Mouse (Mus musculus) urinary bladder, adult 18-20 months (tissue): ENCODE results near the gene Mettl26.
"Not testable (repeated sequence)": the region's sequence is repeated elsewhere in the genome, so short reads cannot be mapped to it uniquely, and the experiment has no call there.

Experiments
- DNase-seq, 2 experiments: peaks; one replicate each; pipeline ENCODE4 v3.0.0; 2022; ENCODE audit warnings: low spot score in 2 of 2, mixed read lengths in 2 of 2

Gene Mettl26

GRCm38 (mm10) chr17:25868601-25869191 lies 6.2 kb upstream of the Mettl26 start, which contains the start of gene Mcrip2:
Gene Mcrip2 (minus strand): TSS chr17:25868764.
- DNase-seq = peak; percentile 75 to 84

GRCm38 (mm10) chr17:25869498-25869897 lies 5.4 kb upstream of the Mettl26 start:
- DNase-seq = no peak

- no peak for DNase-seq
Observed at GRCm38 (mm10) chr17:25869954-25870353, 4.9 kb upstream of the Mettl26 start.

GRCm38 (mm10) chr17:25871566-25871965 lies 3.3 kb upstream of the Mettl26 start:
- not testable (repeated sequence) for DNase-seq

- no peak for DNase-seq
Observed at GRCm38 (mm10) chr17:25872676-25873075, 2.2 kb upstream of the Mettl26 start.

GRCm38 (mm10) chr17:25873405-25874147 lies 1.3 kb upstream of the Mettl26 start:
- no peak for DNase-seq

GRCm38 (mm10) chr17:25874148-25874720 lies 640 bp upstream of the Mettl26 start:
- no peak for DNase-seq

- DNase-seq = peak; percentile 84
Observed at GRCm38 (mm10) chr17:25875171-25876136, 580 bp downstream of the Mettl26 start.

- DNase-seq = no peak
Observed at GRCm38 (mm10) chr17:25876347-25876915, 1.6 kb downstream of the Mettl26 start.

- no peak for DNase-seq
Observed at GRCm38 (mm10) chr17:25877025-25877424, 2.2 kb downstream of the Mettl26 start.

- DNase-seq = no peak
Observed at GRCm38 (mm10) chr17:25877741-25878610, 3.1 kb downstream of the Mettl26 start.

GRCm38 (mm10) chr17:25878611-25879180 lies 3.8 kb downstream of the Mettl26 start:
- DNase-seq = no peak

- no peak for DNase-seq
Observed at GRCm38 (mm10) chr17:25879261-25879660, 4.4 kb downstream of the Mettl26 start.

- no peak for DNase-seq
Observed at GRCm38 (mm10) chr17:25879750-25880149, 4.9 kb downstream of the Mettl26 start.

GRCm38 (mm10) chr17:25880196-25880910 lies 5.5 kb downstream of the Mettl26 start, which contains the start of gene Wfikkn1:
Gene Wfikkn1 (minus strand): TSS chr17:25880858.
- no peak for DNase-seq

- DNase-seq = no peak
Observed at GRCm38 (mm10) chr17:25880913-25881641, 6.2 kb downstream of the Mettl26 start.

- no peak for DNase-seq
Observed at GRCm38 (mm10) chr17:25881691-25882090, 6.8 kb downstream of the Mettl26 start.

- DNase-seq = no peak
Observed at GRCm38 (mm10) chr17:25882306-25882705, 7.4 kb downstream of the Mettl26 start.

GRCm38 (mm10) chr17:25883268-25883667 lies 8.4 kb downstream of the Mettl26 start:
- DNase-seq = no peak
